Mouse (Mus musculus) lung, postnatal 25 days (tissue): ENCODE measurements at regions not wholly inside any gene's neighbourhood (a gene's known extent, or its start where the extent isn't known, plus 50 kb on each side); places are given as distances from the start of the nearest gene placed in this dataset.

Experiments used
- DNase-seq: peaks from one replicate; pipeline ENCODE4 v3.0.0; 2022; ENCODE audit warnings: low spot score

GRCm38 (mm10) chr10:111745116-111745515 is 227.3 kb upstream of the Krr1 start:
- no peak for DNase-seq

DNA sequence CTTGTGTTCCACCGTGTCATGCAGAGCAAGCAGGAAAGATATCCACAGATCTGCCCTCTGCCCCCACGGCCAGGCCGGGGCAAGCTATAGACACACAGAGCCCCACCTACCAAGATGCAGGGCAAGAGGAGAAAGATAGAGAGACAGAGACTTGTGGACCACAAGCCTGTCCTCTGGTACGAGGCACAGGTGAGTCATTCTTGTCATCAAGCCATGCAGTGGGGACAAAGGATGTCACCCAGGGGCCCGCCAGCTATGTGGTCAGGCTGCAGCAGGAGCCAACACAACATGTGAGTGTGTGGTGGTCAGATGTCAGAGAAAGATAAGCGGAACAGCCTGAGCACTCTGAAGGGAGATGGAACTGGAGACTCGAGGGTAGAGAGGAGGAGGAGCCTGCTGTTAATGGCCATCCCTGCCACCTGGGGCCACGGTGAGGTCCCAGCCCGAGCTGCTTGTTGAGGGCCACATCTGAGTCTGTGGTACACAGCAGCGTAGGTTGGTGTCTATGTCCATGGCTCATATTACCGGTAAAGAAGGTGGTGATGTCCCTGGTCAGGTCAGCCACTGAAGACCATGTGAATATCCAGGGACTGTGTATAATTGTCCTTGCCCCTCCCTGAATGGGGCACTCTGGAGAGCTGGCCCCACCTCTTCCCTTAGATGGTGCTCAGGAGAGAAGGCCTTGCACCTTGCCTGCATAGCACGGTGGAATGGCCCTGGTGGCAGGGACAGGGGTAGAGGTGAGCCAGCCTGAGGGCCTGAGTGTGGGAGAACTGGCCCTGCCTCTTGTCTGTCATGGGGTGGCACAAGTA is 226.2 kb upstream of the Krr1 start:
- no peak for DNase-seq

DNA sequence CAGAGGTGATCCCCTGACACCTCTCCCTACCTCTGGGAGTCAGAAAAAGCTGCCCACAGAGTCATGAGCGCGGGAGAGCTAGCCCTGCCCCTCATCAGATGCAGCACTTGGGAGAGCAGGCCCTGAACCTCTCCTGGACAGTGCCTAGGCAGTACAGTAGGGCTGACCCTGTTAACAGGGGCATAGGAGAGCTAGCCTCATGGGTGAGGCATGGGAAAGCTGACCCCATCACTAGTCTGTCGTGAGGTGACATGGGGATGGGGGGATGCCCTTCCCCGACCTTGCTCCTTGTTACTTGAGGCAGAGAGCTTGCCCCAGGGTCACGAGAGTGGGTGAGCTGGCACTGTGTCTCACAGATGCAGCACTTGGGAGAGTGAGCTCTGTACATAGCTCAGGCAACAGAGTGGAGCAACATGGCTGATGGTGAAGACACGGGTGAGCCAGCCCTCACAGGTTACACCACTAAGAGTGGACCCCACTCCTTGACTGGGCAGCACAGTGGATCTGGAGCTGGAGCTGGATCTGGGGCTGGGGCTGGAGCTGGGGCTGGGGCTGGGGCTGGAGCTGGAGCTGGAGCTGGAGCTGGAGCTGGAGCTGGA is 225.5 kb upstream of the Krr1 start:
- DNase-seq = no peak

GRCm38 (mm10) chr10:111748482-111748881 is 224.0 kb upstream of the Krr1 start:
- no peak for DNase-seq

GRCm38 (mm10) chr10:111753646-111754045 is 218.8 kb upstream of the Krr1 start:
- no peak for DNase-seq

GRCm38 (mm10) chr10:111755964-111756363 is 216.5 kb upstream of the Krr1 start:
- DNase-seq = no peak

GRCm38 (mm10) chr10:111756528-111756927 is 215.9 kb upstream of the Krr1 start:
- DNase-seq = no peak

DNA sequence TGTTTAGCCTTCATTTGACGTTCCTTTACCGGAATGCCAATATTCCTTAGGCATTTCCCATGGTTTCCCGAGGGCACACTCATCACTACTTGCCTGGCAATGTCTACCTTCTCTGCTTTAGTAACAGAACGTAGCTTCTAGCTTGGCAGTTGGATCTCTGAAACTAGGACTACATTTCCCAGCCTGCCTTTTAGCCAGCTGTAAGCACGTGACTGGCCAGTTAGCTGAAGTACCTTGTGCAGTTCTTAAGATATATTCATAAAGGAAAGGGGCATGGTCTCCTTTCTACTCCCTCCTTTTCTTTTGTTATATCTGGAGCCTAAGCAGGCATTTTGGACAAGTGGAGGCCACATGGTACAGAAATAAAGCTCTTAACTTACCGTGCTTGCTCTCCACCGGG is 214.8 kb upstream of the Krr1 start:
- no peak for DNase-seq

GRCm38 (mm10) chr10:111759505-111759904 is 213.0 kb upstream of the Krr1 start:
- no peak for DNase-seq

- DNase-seq = no peak
Observed at GRCm38 (mm10) chr10:111762751-111763528, 209.5 kb upstream of the Krr1 start.

GRCm38 (mm10) chr10:111767011-111767720 is 205.3 kb upstream of the Krr1 start:
- no peak for DNase-seq

DNA sequence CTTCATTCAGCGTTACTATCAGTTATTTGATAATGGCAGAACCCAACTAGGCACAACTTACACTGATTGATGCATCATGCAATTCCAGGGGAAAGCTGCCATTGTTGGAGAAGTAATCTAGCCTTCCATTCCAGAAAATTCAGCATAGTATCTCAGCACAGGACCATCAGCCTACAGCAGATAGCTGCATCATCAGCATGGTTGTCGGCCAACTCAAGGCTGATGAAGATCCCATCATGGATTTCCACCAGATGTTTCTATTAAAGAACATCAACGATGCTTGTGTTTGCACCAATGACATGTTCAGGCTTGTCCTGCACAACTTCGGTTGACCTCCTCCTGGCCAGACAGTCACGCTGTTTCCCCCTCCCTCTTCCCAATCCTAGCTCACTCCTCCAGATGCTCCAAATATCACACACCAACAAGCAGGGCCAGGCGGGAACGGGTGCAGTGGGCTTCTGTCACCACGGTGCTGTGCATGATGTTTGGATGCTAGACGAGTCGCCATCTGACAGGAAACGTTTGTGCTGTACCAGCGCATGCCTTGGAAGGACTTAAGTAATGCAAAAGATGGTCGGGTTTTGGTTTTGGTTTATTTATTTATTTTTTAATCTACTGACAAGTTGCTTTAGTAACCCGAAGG is 204.5 kb upstream of the Krr1 start:
- peak; percentile 58 for DNase-seq

DNA sequence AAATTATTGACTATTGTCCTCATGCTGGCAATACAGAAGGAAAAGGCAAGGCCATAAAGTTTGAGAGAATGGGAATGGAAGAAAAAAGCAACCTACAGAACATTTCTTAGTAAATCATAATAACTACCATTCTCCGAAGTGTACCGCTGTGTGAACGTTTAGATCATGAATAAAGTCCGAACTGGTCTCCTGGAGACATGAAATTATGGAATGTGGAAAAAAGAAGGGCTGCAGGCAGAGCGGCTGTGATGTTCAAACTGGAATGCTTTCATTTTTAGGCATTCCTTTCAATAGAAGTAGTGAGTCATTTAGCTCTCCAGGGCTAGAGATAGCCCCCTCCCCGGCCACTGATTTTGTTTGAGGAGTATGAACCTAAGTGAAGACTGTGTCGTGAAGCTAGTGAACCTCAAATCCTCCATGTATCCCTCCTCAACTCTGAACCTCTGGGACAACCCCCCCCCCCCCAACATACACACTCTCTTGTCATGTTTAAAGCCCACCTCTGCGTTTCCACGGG is 202.9 kb upstream of the Krr1 start:
- DNase-seq = no peak

DNA sequence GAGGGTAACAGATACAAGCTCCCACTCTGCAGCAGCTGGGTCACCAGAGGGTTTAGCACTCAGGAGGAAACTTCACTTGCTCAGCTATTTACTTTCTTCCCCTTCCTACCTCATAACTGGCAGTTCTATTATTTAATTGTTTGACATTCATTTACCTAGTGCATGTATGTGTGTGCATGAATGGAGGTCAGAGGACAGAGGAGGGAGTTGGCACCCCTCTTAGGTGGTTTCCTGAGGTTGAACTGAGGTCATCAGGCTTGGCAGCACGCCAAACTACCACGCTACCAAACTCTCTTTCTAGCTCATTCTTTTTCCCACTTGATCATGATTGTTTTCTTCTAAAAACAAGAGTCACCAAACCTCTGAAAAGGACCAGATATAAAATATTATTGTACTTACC is 202.4 kb upstream of the Krr1 start:
- DNase-seq = no peak

- DNase-seq = no peak
Observed at GRCm38 (mm10) chr10:111771010-111771409, 201.5 kb upstream of the Krr1 start.

- DNase-seq = no peak
Observed at GRCm38 (mm10) chr10:111777559-111777958, 194.9 kb upstream of the Krr1 start.

DNA sequence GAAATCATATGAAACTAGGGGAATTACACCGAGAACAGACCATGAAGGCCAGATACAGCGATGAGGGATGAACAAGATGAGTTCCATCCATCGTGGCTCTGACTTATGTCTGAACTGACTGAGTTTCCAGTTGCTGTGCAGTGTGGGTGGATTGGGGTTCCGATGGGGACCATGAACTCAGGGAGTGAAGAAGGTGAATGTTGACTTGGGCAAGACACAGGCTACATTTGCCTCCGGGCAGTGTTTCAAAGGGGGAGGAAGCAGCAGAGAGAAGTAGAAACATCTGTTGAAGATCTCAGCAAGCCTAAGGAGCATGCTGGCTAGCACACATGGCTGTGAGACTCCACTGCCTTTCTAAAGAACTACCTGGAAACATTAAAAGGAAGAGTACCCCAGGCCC is 194.4 kb upstream of the Krr1 start:
- DNase-seq = no peak

DNA sequence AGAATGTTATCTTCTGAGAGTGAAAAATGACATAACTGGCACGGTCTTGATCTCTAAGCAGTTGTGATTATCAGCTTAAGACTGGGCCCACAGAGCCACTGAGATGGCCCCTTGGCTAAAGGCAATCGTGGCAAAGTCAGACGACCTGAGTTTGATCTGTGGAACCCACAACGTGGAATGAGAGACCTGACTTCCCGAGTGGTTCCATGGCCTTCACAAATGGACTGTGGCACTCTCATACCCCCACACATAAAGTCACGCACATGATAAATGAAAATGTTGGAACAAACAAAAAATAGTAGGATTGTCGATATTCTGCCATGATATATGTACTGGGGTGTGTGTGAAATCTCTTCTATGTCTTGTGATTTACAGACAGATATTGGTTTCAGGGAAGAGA is 192.5 kb upstream of the Krr1 start:
- DNase-seq = no peak

DNA sequence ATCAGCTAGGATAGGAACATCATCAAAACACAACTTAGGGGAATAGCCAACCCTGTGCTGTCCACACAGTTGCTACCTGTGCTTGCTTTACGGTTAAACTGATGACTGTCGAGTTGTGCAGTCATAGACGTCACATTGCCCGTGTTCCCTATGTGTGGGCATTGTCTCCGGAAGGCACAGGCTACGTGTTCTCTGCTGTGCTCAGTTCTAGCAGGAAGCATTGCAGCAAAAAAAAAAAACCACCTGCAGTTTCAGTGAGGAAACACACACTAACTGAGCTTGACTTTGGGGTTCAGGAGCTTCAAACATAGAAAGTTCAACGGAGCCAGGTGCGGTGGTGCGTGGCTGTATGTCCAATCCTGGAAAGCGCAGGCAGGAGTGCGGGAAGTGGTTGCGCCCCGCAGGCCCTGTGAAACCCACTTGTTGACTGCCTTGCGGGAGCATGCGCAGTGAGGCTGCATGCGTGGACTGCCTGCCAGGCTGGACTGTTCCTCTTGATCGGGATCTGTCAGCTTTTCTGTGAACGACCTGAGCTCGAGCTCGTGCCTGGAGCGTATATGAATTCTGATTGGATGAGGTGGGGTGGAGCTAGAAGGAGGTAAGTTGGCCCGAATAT is 190.2 kb upstream of the Krr1 start:
- no peak for DNase-seq

DNA sequence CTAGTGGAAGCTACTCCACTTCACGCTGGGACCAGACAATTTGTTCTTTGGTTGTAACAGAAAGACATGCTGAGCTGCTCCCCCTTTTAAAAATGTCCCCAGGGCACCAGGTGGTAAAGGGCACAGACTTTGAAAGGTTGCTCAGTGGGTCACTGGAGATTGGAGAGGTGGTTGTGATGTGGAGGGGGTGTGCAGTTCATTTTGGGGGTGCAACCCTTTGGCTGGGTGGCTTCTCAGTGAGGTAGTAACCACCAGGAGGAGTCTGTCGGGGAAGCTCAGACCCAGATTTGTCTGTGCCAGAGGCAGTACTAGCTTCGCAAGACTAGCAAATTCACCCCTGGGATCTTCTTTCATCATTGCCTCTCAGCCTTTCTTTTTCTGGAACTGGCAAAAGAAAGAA is 189.0 kb upstream of the Krr1 start:
- DNase-seq = no peak
